Mouse (Mus musculus): ENCODE measurements around the gene Anapc15.

- no peak for TF ChIP-seq CTCF (IDR thresholded peaks at IDR 0.05; ENCODE audit: control insufficient read depth, insufficient read depth, low read length)
- TF ChIP-seq POLR2A (IDR thresholded peaks at IDR 0.05; ENCODE audit: borderline replicate concordance, control insufficient read depth, low read depth, low read length), result no peak
Observed at GRCm38 (mm10) chr7:101833352-101833751, 30.2 kb upstream of the Anapc15 start.
